Mouse (Mus musculus) midbrain, embryonic 11.5 days (tissue): ENCODE measurements around the gene Disc1. TPM values are rescaled to one million over a fixed set of nuclear protein-coding genes. Genes with fewer than 3 reads are reported as not detected.

ENCODE experiments used
- ATAC-seq: fragments of 200-750 bp; cut with Nextera tagmentation; 2 replicates; pipeline ENCODE4 v1.8.0; 2017; ENCODE audit warnings: moderate TSS enrichment, moderate library complexity; ENCODE audit not compliant: low FRiP score
- DNase-seq: peaks from one replicate; pipeline ENCODE4 v3.0.0; 2015; ENCODE audit warnings: low spot score; ENCODE audit errors: missing footprints
- H3K27ac ChIP-seq: fragments of 300-500 bp; sonication (generic); 2 replicates; pipeline ENCODE4 v1.5.1; 2014; ENCODE audit warnings: low read depth, low read length
- H3K27me3 ChIP-seq: fragments of 300-500 bp; sonication (generic); 2 replicates; pipeline ENCODE4 v1.6.1; 2014; ENCODE audit warnings: mild to moderate bottlenecking, low read length, moderate library complexity, mixed read lengths; ENCODE audit not compliant: control insufficient read depth, insufficient read depth
- H3K36me3 ChIP-seq: fragments of 300-500 bp; sonication (generic); 2 replicates; pipeline ENCODE4 v1.6.1; 2014; ENCODE audit warnings: mild to moderate bottlenecking, low read length, moderate library complexity, mixed read lengths; ENCODE audit not compliant: control insufficient read depth, insufficient read depth
- H3K4me1 ChIP-seq: fragments of 300-500 bp; sonication (generic); 2 replicates; pipeline ENCODE4 v1.6.1; 2014; ENCODE audit warnings: low read length; ENCODE audit not compliant: control insufficient read depth, insufficient read depth
- H3K4me2 ChIP-seq: fragments of 300-500 bp; sonication (generic); 2 replicates; pipeline ENCODE4 v1.6.1; 2014; ENCODE audit warnings: mild to moderate bottlenecking, moderate library complexity
- H3K4me3 ChIP-seq: fragments of 300-500 bp; sonication (generic); 2 replicates; pipeline ENCODE4 v1.5.1; 2014; ENCODE audit warnings: low read depth, low read length
- H3K9ac ChIP-seq: fragments of 300-500 bp; sonication (generic); 2 replicates; pipeline ENCODE4 v1.6.1; 2014; ENCODE audit warnings: low read length
- H3K9me3 ChIP-seq: fragments of 300-500 bp; sonication (generic); 2 replicates; pipeline ENCODE4 v1.6.1; 2016; ENCODE audit warnings: low read length; ENCODE audit not compliant: control insufficient read depth
- WGBS: fragments of 180-500 bp; shearing (Covaris S2); extraction: QIAGEN DNeasy Blood & Tissue Kit; methylation state at CpG from one replicate; pipeline ENCODE4 v1.1.7; 2014; 5-methylcytosine and 5-hydroxymethylcytosine counted together
- polyA plus RNA-seq: library from polyadenylated mRNA; unstranded; fragments of >200 nt; fragmentation: Nextera tagmentation; extraction: Ambion mirVana; gene quantifications from 2 replicates; pipeline ENCODE4 v1.2.1, GENCODE M21; 2014

The Disc1 gene
- polyA plus RNA-seq, 1 experiment from 2014 or later = 0.82 TPM

DNA sequence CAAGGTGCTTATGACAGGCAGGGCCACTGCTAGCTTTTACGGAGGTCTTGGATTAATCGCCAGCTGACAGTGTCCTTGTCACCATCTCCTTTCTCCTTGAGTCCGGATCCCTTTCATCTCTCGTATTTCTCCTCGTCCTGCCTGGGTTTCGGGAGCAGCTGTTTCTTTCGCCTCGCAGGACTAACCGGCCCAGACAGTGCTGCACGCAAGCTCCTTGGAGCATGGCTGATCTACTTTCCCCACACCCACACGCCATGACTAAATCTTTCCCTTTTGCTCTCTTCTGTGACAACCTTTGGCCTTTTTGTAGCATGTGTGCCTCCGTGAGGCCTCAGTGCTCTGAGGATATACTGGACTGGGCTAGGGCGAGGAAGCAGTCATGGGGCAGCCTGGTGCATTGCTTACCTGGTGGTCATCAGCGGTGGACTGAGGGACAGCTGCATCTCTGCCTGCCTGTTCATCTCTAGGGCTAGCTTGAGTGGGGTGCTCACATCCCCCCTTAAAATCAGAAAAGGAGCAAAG is 142.6 kb downstream of the Disc1 start:
- Histone ChIP-seq H3K4me2 (no peak overlapping the region), H3K9ac (no peak overlapping the region), H3K27me3 (no peaks in the 10 kb centered on the region), H3K4me3 (no peak overlapping the region), H3K36me3 (no peaks in the 10 kb centered on the region), H3K27ac (no peak overlapping the region), H3K4me1 (peaks cover 2% of the 10 kb centered on the region; the same call in 1 of the 2 replicates), H3K9me3 (no peaks in the 10 kb centered on the region)
- WGBS = 80% methylated on average over 14 of the region's 14 CpGs
- no peak for ATAC-seq
- DNase-seq = no peak

DNA sequence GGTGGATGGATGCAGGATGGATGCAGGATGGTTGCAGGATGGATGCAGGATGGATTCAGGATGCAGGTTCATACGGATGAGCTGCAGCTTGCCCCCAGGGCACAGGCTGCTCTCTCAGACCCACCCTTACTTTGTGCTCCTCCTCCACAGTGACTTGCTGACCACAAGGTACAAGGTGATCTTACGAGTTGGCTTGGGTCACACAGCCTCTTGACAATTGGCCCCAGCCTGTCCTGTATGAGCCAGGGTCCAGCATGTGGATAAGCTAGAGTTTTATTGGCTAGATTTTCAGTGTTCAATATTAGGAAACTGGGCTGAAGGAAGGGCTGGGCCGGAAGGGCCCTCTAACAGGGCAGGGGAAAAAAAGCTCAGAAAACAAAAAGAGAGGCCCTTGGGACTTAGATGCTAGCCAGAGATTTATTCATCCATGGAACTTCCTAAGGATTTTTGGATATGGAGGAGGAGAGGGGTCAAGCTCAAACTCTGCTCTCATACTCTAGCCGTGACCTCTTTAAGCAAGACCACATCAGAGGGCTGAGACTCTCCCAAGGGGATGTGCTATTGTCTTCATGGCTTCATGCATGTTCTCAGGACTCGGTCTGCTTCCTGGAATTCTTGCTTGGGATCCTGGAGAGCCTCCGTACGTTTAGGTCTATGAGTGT is 143.5 kb downstream of the Disc1 start:
- H3K4me1 ChIP-seq = peaks cover 2% of the 10 kb centered on the region; the same call in 1 of the 2 replicates

DNA sequence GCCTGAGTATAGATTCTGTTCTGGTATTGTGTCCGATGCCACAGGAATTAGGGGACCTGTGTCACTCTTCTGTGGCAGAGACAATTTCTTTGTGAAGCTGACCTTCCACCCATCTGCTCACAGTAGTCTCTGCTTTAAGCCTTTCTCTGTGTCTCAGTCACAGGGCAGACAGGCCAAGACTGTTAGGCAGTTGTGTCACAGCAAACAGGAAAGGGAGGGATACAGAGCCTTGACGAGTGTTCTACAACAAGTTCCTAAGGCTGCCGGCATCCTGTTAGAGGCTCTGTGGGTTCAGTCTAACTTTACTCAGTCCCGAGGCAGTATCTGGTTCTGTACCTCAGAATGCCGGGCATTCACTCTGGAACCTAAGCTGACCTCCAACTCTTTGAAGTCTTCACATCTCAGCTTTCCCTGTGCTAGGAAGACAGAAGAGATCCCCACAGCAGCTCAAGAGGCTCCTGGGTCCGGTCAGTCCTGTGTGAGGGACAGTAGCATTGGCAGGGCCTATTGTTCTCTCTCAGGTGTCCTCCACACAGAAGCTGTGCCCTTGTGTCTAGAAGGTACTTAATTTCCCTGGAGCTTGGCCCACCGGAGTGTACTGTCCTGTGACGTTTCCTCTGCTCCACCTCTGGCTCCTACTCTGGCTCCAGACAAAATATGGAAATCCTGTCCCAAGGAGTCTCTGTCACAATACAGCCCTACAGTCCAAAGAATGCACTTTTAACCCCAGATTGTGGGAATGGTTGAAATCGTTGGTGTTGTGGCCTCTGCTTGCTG is 144.6 kb downstream of the Disc1 start:
- 79% methylated on average over 9 of the region's 9 CpGs for WGBS
- H3K4me3 ChIP-seq = no peak overlapping the region
- ATAC-seq (no peak), DNase-seq (no peak)
- no peak overlapping the region for H3K9ac ChIP-seq
- H3K36me3 ChIP-seq = no peaks in the 10 kb centered on the region
- no peak overlapping the region for H3K4me2 ChIP-seq
- no peaks in the 10 kb centered on the region for H3K9me3 ChIP-seq
- no peak overlapping the region for H3K27ac ChIP-seq
- H3K4me1 ChIP-seq = peaks cover 2% of the 10 kb centered on the region; the same call in 1 of the 2 replicates
- H3K27me3 ChIP-seq = no peaks in the 10 kb centered on the region

More for the DNA sequence above, 143.5 kb downstream of the Disc1 start:
- H3K9me3 ChIP-seq = no peaks in the 10 kb centered on the region
- DNase-seq (no peak), ATAC-seq (no peak)
- WGBS = 72% methylated on average over 7 of the region's 7 CpGs
- no peak overlapping the region; the same call in 1 of the 2 replicates for H3K9ac ChIP-seq
- no peak overlapping the region for H3K4me2 ChIP-seq
- H3K36me3 ChIP-seq = no peaks in the 10 kb centered on the region
- no peaks in the 10 kb centered on the region for H3K27me3 ChIP-seq
- H3K27ac ChIP-seq = no peak overlapping the region
- H3K4me3 ChIP-seq = no peak overlapping the region

DNA sequence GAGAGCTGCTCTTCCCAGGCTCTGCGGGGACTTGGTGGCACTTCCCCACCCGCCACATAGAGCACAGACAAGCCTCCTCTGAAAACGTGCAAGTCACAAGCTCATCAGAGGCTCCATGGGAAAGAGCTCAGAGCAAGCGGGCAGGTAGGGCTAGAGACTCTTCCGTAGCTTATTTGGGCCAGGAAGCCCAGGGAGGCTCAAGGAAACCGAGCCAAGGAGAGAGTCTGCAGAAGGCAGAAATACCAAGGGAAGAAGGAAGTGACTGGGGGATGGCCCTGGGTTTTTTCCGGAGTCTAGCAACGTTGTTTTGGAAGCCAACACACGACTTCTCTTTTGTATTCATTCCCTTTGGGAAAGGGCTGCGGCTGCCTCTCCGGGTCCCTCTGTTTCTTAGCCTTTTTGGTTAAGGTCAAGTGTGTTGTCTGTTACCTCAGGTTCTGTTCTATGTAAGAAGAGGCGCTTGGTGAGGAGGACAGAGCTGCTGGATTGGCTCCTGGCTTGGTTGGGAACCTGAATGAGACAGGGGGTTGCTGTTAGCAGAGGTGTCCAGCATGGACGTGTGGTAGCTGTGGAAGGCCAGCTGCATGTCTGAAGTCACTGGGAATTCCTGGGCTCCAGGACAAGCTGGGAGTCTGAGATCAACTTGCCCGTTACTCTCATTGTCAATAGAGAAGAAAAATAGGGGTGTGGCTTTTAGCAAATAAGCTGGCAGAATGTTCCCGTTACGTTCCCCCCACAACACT is 145.4 kb downstream of the Disc1 start:
- no peak overlapping the region for H3K4me3 ChIP-seq
- H3K4me2 ChIP-seq = no peak overlapping the region
- H3K4me1 ChIP-seq = peaks cover 2% of the 10 kb centered on the region; the same call in 1 of the 2 replicates
- no peaks in the 10 kb centered on the region for H3K27me3 ChIP-seq
- 79% methylated on average over 16 of the region's 16 CpGs for WGBS
- no peak overlapping the region for H3K9ac ChIP-seq
- DNase-seq = no peak
- H3K36me3 ChIP-seq = no peaks in the 10 kb centered on the region
- H3K27ac ChIP-seq = no peak overlapping the region
- no peaks in the 10 kb centered on the region for H3K9me3 ChIP-seq
- ATAC-seq = no peak

DNA sequence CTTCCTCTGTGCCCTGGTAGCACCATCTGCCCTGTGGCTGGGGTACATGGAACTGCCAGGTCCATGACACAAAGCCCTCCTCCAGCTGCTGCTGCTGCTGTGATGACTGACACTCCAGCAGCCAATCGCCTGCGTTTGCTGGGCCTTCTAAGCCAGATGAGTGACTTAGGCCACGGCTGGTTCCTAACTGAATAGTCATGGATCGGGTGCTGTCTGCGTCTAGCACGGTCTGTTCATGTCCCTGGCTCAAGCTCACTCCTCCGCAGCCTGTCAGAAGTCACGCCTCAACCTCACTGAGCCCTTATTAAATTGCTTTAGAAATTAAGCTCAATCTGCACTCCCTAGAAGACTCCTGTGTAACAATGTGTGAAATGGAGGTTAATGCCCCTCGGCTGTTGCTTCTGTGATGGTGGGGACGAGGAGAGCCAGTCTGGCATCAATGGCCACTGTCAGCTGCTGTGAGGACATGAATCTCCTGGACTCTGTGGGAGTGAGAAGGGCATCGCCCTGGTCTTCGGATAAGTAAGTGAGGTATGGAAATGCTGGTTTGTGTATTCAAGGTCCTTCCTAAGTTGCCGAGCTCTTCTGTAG is 146.4 kb downstream of the Disc1 start:
- WGBS = 83% methylated on average over 13 of the region's 13 CpGs
- H3K27ac ChIP-seq = no peak overlapping the region
- no peaks in the 10 kb centered on the region for H3K9me3 ChIP-seq

DNA sequence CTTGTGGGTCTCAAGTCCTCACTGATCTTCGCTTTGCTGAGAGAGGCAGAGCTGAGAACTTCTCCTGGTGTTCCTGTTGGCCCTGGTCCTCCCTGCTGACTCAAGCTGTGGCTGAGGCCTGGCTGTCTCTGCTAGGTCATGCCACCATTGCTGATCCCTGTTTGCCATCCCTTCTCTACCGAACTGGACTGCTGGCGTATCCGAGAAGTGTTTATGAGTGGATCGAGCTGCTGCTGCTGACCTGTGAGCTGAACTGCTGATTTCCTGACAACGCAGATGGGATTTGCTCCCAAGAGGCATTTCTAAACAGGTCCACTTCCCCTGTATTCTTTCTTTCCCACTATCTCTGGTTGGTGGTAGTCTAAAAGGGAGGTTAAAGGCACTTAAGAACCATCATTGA is 147.7 kb downstream of the Disc1 start:
- ATAC-seq (no peak), DNase-seq (no peak)
- no peaks in the 10 kb centered on the region for H3K4me1 ChIP-seq
- WGBS = 90% methylated on average over 6 of the region's 6 CpGs
- no peaks in the 10 kb centered on the region for H3K36me3 ChIP-seq
- no peak overlapping the region for H3K27ac ChIP-seq
- no peak overlapping the region for H3K4me3 ChIP-seq
- H3K27me3 ChIP-seq = no peaks in the 10 kb centered on the region
- no peak overlapping the region for H3K9ac ChIP-seq
- no peaks in the 10 kb centered on the region for H3K9me3 ChIP-seq
- H3K4me2 ChIP-seq = no peak overlapping the region

More for the DNA sequence above, 146.4 kb downstream of the Disc1 start:
- Histone ChIP-seq H3K36me3 (no peaks in the 10 kb centered on the region), H3K4me2 (no peak overlapping the region), H3K27me3 (no peaks in the 10 kb centered on the region), H3K4me3 (no peak overlapping the region), H3K4me1 (no peaks in the 10 kb centered on the region), H3K9ac (no peak overlapping the region)
- DNase-seq (no peak), ATAC-seq (no peak)

DNA sequence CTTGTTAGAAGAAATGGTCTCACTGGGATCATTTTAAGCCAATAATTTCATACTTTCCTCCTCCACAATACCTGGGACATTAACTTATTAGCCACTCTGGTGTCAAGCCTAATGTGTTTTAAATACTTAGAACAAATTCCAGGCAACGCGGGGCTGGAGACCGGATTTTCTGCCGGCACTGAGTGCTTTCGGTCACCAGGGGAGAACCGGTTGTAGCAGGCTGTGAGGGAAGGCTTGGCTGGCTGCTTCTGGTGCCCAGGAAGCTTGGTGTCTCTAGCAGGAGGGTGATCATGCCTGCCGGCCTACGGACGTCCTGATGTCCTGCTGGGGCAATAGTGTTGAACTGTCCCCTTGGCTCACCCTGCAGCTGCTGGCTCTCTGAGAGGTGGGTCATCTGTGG is 149.0 kb downstream of the Disc1 start:
- Histone ChIP-seq H3K4me2 (no peak overlapping the region), H3K27ac (no peak overlapping the region), H3K36me3 (no peaks in the 10 kb centered on the region), H3K9ac (no peak overlapping the region), H3K4me3 (no peak overlapping the region), H3K4me1 (no peaks in the 10 kb centered on the region), H3K27me3 (no peaks in the 10 kb centered on the region), H3K9me3 (no peaks in the 10 kb centered on the region)
- WGBS = 89% methylated on average over 9 of the region's 9 CpGs
- no peak for DNase-seq
- no peak for ATAC-seq

DNA sequence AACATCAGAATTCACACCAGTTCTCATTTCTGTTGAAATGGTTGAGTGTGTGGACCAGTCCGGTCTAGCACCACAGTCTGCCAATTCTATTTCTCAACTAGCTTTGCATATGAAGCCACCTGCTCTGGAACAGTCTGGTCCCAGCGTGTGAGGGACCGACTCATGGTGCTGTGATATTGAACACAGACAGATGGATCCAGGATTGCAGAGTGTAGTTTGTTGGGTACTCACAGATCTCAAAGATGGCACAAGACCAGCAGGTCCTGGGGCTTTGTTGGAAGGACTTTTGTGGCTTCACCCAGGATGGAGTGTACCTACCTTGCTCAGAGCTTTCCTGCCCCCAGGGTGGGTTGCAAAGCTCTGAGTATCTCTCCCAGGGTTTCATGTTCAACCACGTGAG is 151.6 kb downstream of the Disc1 start:
- no peaks in the 10 kb centered on the region for H3K9me3 ChIP-seq
- H3K27me3 ChIP-seq = no peaks in the 10 kb centered on the region
- DNase-seq = no peak
- no peak overlapping the region for H3K4me2 ChIP-seq
- no peak for ATAC-seq
- no peak overlapping the region for H3K9ac ChIP-seq
- H3K4me3 ChIP-seq = no peak overlapping the region
- H3K36me3 ChIP-seq = no peaks in the 10 kb centered on the region
- no peak overlapping the region for H3K27ac ChIP-seq
- 93% methylated on average over 4 of the region's 4 CpGs for WGBS
- H3K4me1 ChIP-seq = no peaks in the 10 kb centered on the region
